Mouse (Mus musculus): ENCODE data around the gene Rapgef4. TPM values are rescaled to one million over a fixed set of nuclear protein-coding genes. Genes with fewer than 3 reads are reported as not detected.
A peak's percentile ranks its signal among the peaks of the same experiment; 100 is the strongest.
"Not testable (repeated sequence)": the region's sequence is repeated elsewhere in the genome, so short reads cannot be mapped to it uniquely, and the experiment has no call there.

Gene Rapgef4
- total and polyA plus RNA-seq, 2 experiments = 66.1 to 223 TPM

DNA sequence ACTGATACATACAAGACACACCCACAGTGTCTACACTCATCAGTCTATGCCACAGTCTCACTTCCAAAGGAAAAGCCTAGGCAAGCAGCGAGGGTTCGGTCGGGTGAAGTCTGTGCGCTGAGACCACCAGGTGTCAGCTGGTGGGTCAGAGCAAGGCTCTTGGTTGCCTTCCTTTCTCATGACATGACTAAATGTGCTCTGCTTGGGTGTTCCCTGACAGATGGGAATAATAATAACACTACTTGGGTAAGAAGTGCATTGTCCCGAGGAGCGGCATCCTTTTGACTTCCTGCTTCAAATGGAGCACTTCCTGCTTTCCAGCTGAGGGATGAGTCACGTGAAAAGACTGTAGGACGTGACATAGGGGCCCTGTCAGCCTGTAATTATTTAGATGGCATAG, 89.0 kb downstream of the Rapgef4 start:
- H3K36me3 ChIP-seq (ENCODE audit: control insufficient read depth, insufficient read depth, low read length) = no peaks in the 10 kb centered on the region
- no peaks in the 10 kb centered on the region for H3K27me3 ChIP-seq (ENCODE audit: control insufficient read depth, insufficient read depth, low read length)
- no peak overlapping the region for H3K9ac ChIP-seq (ENCODE audit: low read depth, low read length)
- H3K4me3 ChIP-seq (ENCODE audit: insufficient read depth, low read depth, low read length) = no peak overlapping the region
- TF ChIP-seq POLR2A (IDR thresholded peaks at IDR 0.05; ENCODE audit: extremely low read depth, insufficient read depth, low read length) (no peak), CTCF (IDR thresholded peaks at IDR 0.05; ENCODE audit: low read depth, low read length) (no peak)
- H3K4me1 ChIP-seq (ENCODE audit: control insufficient read depth, insufficient read depth, low read length) = no peaks in the 10 kb centered on the region
- no peak overlapping the region for H3K27ac ChIP-seq (replicated peaks; ENCODE audit: insufficient read depth, low read depth, low read length)
- WGBS = 67% methylated on average over 8 of the region's 8 CpGs
- DNase-seq (ENCODE audit: extremely low read depth, low read depth, low spot score) = no peak
- no peaks in the 10 kb centered on the region for H3K79me2 ChIP-seq (ENCODE audit: control insufficient read depth, insufficient read depth, low read length)

DNA sequence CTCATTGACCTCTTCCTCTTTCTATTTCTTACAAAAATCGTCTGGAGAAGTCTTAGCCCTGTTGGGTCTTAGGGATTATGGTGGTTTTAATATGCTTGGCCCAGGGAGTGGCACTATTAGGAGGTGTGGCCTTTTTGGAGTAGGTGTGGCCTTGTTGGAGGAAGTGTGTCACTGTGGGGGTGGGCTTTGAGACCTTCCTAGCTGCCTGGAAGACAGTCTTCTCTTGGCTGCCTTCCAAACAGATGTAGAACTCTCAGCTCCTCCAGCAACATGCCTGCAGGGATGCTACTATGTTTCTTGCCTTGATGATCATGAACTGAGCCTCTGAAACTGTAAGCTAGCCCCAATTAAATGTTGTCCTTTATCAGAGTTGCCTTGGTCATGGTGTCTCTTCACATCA, 92.1 kb downstream of the Rapgef4 start:
- H3K4me3 ChIP-seq (ENCODE audit: insufficient read depth, low read depth, low read length); H3K27me3 ChIP-seq (ENCODE audit: control insufficient read depth, insufficient read depth, low read length); H3K9ac ChIP-seq (ENCODE audit: low read depth, low read length); H3K36me3 ChIP-seq (ENCODE audit: control insufficient read depth, insufficient read depth, low read length); H3K79me2 ChIP-seq (ENCODE audit: control insufficient read depth, insufficient read depth, low read length); DNase-seq (ENCODE audit: extremely low read depth, low read depth, low spot score); H3K4me1 ChIP-seq (ENCODE audit: control insufficient read depth, insufficient read depth, low read length); H3K27ac ChIP-seq (replicated peaks; ENCODE audit: insufficient read depth, low read depth, low read length): not testable (repeated sequence)
- WGBS = 53% methylated on average over 1 of the region's 1 CpGs

GRCm38 (mm10) chr2:72074999-72075561, 94.0 kb downstream of the Rapgef4 start:
- H3K4me3 ChIP-seq (ENCODE audit: insufficient read depth, low read depth, low read length) = no peak overlapping the region
- TF ChIP-seq POLR2A (IDR thresholded peaks at IDR 0.05; ENCODE audit: extremely low read depth, insufficient read depth, low read length) (no peak), CTCF (IDR thresholded peaks at IDR 0.05; ENCODE audit: low read depth, low read length) (no peak)
- H3K79me2 ChIP-seq (ENCODE audit: control insufficient read depth, insufficient read depth, low read length) = no peaks in the 10 kb centered on the region
- 69% methylated on average over 10 of the region's 10 CpGs for WGBS
- H3K27me3 ChIP-seq (ENCODE audit: control insufficient read depth, insufficient read depth, low read length) = no peaks in the 10 kb centered on the region
- H3K4me1 ChIP-seq (ENCODE audit: control insufficient read depth, insufficient read depth, low read length) = no peaks in the 10 kb centered on the region
- no peak overlapping the region for H3K9ac ChIP-seq (ENCODE audit: low read depth, low read length)
- no peaks in the 10 kb centered on the region for H3K36me3 ChIP-seq (ENCODE audit: control insufficient read depth, insufficient read depth, low read length)
- no peak overlapping the region for H3K27ac ChIP-seq (replicated peaks; ENCODE audit: insufficient read depth, low read depth, low read length)
- peak; percentile 26 for DNase-seq (ENCODE audit: extremely low read depth, low read depth, low spot score)

DNA sequence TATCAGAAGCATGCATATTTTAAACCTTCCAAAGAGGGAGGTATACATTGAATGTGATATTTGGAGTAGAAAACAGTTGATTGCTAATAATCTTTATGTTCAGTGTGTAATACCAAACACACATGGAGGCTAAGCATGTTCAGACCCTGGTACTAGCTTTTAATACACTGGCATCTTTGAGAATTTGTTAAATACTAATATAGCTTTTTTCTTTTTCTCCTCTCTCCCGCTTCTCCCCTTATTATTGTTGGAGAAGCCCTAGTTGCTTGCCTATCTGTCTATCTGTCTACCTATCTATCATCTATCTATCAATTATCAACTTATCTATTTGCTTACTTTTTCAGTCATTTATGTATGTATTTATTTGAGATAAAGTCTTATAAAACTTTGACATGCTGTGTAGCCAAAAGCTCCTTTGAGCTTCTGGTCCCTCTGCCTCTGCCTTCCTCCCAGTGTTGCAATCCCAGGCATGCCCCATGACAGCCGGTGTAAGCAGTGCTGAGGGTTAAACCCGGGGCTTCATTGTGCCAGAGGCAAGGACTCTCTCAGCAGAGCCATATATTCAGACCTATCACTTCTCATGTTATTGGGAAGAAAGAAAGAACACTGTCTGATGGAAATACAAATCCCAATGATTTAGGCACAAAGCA, 96.6 kb downstream of the Rapgef4 start:
- H3K9ac ChIP-seq (ENCODE audit: low read depth, low read length) = no peak overlapping the region
- 63% methylated on average over 3 of the region's 3 CpGs for WGBS

GRCm38 (mm10) chr2:72078140-72078521, 97.1 kb downstream of the Rapgef4 start:
- H3K4me1 ChIP-seq (ENCODE audit: control insufficient read depth, insufficient read depth, low read length) = no peaks in the 10 kb centered on the region
- WGBS = 73% methylated on average over 6 of the region's 6 CpGs
- no peak overlapping the region for H3K27ac ChIP-seq (replicated peaks; ENCODE audit: insufficient read depth, low read depth, low read length)
- H3K27me3 ChIP-seq (ENCODE audit: control insufficient read depth, insufficient read depth, low read length) = no peaks in the 10 kb centered on the region; the same call in 1 of the 2 replicates
- no peak for DNase-seq (ENCODE audit: extremely low read depth, low read depth, low spot score)
- no peak overlapping the region for H3K4me3 ChIP-seq (ENCODE audit: insufficient read depth, low read depth, low read length)
- no peak overlapping the region for H3K9ac ChIP-seq (ENCODE audit: low read depth, low read length)
- TF ChIP-seq CTCF (IDR thresholded peaks at IDR 0.05; ENCODE audit: low read depth, low read length) (no peak), POLR2A (IDR thresholded peaks at IDR 0.05; ENCODE audit: extremely low read depth, insufficient read depth, low read length) (no peak)
- no peaks in the 10 kb centered on the region for H3K36me3 ChIP-seq (ENCODE audit: control insufficient read depth, insufficient read depth, low read length)
- H3K79me2 ChIP-seq (ENCODE audit: control insufficient read depth, insufficient read depth, low read length) = no peaks in the 10 kb centered on the region

More for the DNA sequence above, 96.6 kb downstream of the Rapgef4 start:
- H3K27ac ChIP-seq (replicated peaks; ENCODE audit: insufficient read depth, low read depth, low read length) = no peak overlapping the region
- no peak for DNase-seq (ENCODE audit: extremely low read depth, low read depth, low spot score)
- TF ChIP-seq CTCF (IDR thresholded peaks at IDR 0.05; ENCODE audit: low read depth, low read length) (no peak), POLR2A (IDR thresholded peaks at IDR 0.05; ENCODE audit: extremely low read depth, insufficient read depth, low read length) (no peak)
- no peaks in the 10 kb centered on the region for H3K27me3 ChIP-seq (ENCODE audit: control insufficient read depth, insufficient read depth, low read length)
- H3K4me1 ChIP-seq (ENCODE audit: control insufficient read depth, insufficient read depth, low read length) = no peaks in the 10 kb centered on the region
- H3K36me3 ChIP-seq (ENCODE audit: control insufficient read depth, insufficient read depth, low read length) = no peaks in the 10 kb centered on the region
- H3K4me3 ChIP-seq (ENCODE audit: insufficient read depth, low read depth, low read length) = no peak overlapping the region
- H3K79me2 ChIP-seq (ENCODE audit: control insufficient read depth, insufficient read depth, low read length) = no peaks in the 10 kb centered on the region

DNA sequence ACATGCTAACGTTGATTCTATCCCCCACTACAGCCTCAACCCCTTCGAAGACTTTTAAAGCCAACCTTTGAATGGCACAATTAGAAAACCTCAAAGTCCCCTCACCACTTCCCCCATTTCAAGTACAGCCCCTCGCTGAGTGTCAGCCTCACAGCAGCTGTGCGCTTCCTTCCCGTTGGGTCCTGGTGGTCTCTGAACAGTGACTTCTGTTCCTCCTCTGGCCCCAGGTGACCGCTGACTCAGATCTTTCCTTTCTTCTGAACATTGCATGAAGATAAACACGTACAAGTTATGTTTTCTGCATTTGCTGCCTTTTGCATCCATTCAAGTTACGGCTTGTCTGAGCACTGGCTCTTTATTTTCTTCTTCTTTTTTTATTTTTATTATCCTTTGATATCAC, 98.1 kb downstream of the Rapgef4 start:
- Histone ChIP-seq H3K4me1 (ENCODE audit: control insufficient read depth, insufficient read depth, low read length) (no peaks in the 10 kb centered on the region), H3K27ac (replicated peaks; ENCODE audit: insufficient read depth, low read depth, low read length) (no peak overlapping the region), H3K27me3 (ENCODE audit: control insufficient read depth, insufficient read depth, low read length) (no peaks in the 10 kb centered on the region; the same call in 1 of the 2 replicates), H3K4me3 (ENCODE audit: insufficient read depth, low read depth, low read length) (no peak overlapping the region), H3K36me3 (ENCODE audit: control insufficient read depth, insufficient read depth, low read length) (no peaks in the 10 kb centered on the region), H3K9ac (ENCODE audit: low read depth, low read length) (no peak overlapping the region), H3K79me2 (ENCODE audit: control insufficient read depth, insufficient read depth, low read length) (no peaks in the 10 kb centered on the region)
- TF ChIP-seq POLR2A (IDR thresholded peaks at IDR 0.05; ENCODE audit: extremely low read depth, insufficient read depth, low read length) (no peak), CTCF (IDR thresholded peaks at IDR 0.05; ENCODE audit: low read depth, low read length) (no peak)
- DNase-seq (ENCODE audit: extremely low read depth, low read depth, low spot score) = no peak
- 84% methylated on average over 8 of the region's 8 CpGs for WGBS

Measured in liver, adult 2 months (tissue).